ENCODE assay signal across 16 mouse cellular contexts in genomic region chr11:88286019-88286418, GRCm38 (mm10). TPM values are rescaled to one million over a fixed set of nuclear protein-coding genes. Genes with fewer than 3 reads are reported as not detected.
DNase-seq lines count a peak whose midpoint lies in the region; ATAC-seq and TF ChIP-seq lines count a peak whose summit lies in the region.
"Had no signal": no experiment of that assay in that cellular context is flagged by ENCODE, and none has a peak within 500 bp of the region (broad histone marks: within the 10 kb centered on the region; RNA-seq: fewer than 3 reads in every experiment).

No protein-coding gene starts in this region.

- TF ChIP-seq CTCF in kidney, postnatal 0 days (IDR thresholded peaks at IDR 0.05; ENCODE audit: low read depth) = no peak

- H3K9me3 ChIP-seq in kidney, postnatal 0 days (replicated peaks; ENCODE audit: low read length) = no peaks in the 10 kb centered on the region
- H3K9me3 ChIP-seq in hindbrain, embryonic 16.5 days (ENCODE audit: control insufficient read depth, low read length) = no peaks in the 10 kb centered on the region
- H3K9me3 ChIP-seq: limb, embryonic 15.5 days had no signal

- H3K4me2 ChIP-seq in kidney, postnatal 0 days (ENCODE audit: low read length) = no peak overlapping the region
- H3K4me2 ChIP-seq in hindbrain, embryonic 16.5 days (ENCODE audit: low read length) = no peak overlapping the region
- H3K4me2 ChIP-seq: limb, embryonic 15.5 days; lung, embryonic 14.5 days had no signal

- H3K4me3 ChIP-seq in kidney, postnatal 0 days (replicated peaks; ENCODE audit: low read depth, low read length) = no peak overlapping the region
- no peak overlapping the region for H3K4me3 ChIP-seq in hindbrain, embryonic 16.5 days (ENCODE audit: low read length)
- H3K4me3 ChIP-seq: limb, embryonic 15.5 days had no signal

- no peak overlapping the region for H3K9ac ChIP-seq in kidney, postnatal 0 days (ENCODE audit: low read depth, low read length)
- H3K9ac ChIP-seq in hindbrain, embryonic 16.5 days (ENCODE audit: low read depth, low read length) = no peak overlapping the region
- H3K9ac ChIP-seq: forebrain, postnatal 0 days; limb, embryonic 15.5 days; lung, embryonic 14.5 days had no signal

- 0 out of 2 replicates have a peak, but pooled peaks cover 7% of the 10 kb centered on the region for H3K4me1 ChIP-seq in kidney, postnatal 0 days (replicated peaks; ENCODE audit: insufficient read depth, low read length)
- peaks cover 7% of the 10 kb centered on the region for H3K4me1 ChIP-seq in hindbrain, embryonic 16.5 days (ENCODE audit: control insufficient read depth, insufficient read depth, low read depth, low read length)

- 18% methylated on average over 8 of the region's 8 CpGs for WGBS in kidney, postnatal 0 days
- WGBS in hindbrain, embryonic 16.5 days = 47% methylated on average over 8 of the region's 8 CpGs

- peak; percentile 57 for DNase-seq in adrenal gland, adult 2 months
- no peak for DNase-seq in adrenal gland, postnatal 4 days (ENCODE audit: low spot score in 2 of 2)
- DNase-seq in kidney, postnatal 0 days (ENCODE audit: low spot score) = peak; percentile 70
- DNase-seq in kidney, postnatal 14 days = no peak
- DNase-seq in adrenal gland, adult 8-10 months = peak; percentile 14
- DNase-seq in layer of hippocampus, postnatal 36 days = no peak
- DNase-seq: cerebellum, adult 8-10 months; forebrain, postnatal 0 days; lung, embryonic 14.5 days; thymus, postnatal 14 days had no signal

- no peak; the same call in 1 of the 2 replicates for ATAC-seq in kidney, postnatal 0 days (replicated peaks; ENCODE audit: low FRiP score, low read depth)
- ATAC-seq in hindbrain, embryonic 16.5 days = no peak
- ATAC-seq in CD4-positive, CD25-positive, alpha-beta regulatory T cell, adult 4 months = no peak
- ATAC-seq: forebrain, postnatal 0 days had no signal

- H3K27ac ChIP-seq in kidney, postnatal 0 days = peak overlapping the region; percentile 58; the same call in 1 of the 2 replicates
- peak overlapping the region; percentile 45; the same call in 1 of the 2 replicates for H3K27ac ChIP-seq in hindbrain, embryonic 16.5 days (ENCODE audit: low read depth, low read length)
- H3K27ac ChIP-seq: limb, embryonic 15.5 days had no signal

- no peaks in the 10 kb centered on the region for H3K27me3 ChIP-seq in kidney, postnatal 0 days (ENCODE audit: insufficient read depth, low read length)
- H3K27me3 ChIP-seq in hindbrain, embryonic 16.5 days (replicated peaks; ENCODE audit: control insufficient read depth, insufficient read depth, low read length) = no peaks in the 10 kb centered on the region

- no peaks in the 10 kb centered on the region for H3K36me3 ChIP-seq in kidney, postnatal 0 days (ENCODE audit: insufficient read depth, low read length)
- H3K36me3 ChIP-seq in hindbrain, embryonic 16.5 days (ENCODE audit: control insufficient read depth, insufficient read depth, low read length) = no peaks in the 10 kb centered on the region
- H3K36me3 ChIP-seq: limb, embryonic 15.5 days had no signal

RNA-seq across cellular contexts. Expression of gene Ccdc182, which starts 7.8 kb away (rescaled TPM):
- total RNA-seq in adrenal gland, adult 2 months (2021) = not detected
- not detected in 2 replicates for polyA plus RNA-seq in adrenal gland, adult 2 months (2012; rRNA removed)
- not detected for total RNA-seq in adrenal gland, postnatal 4 days (2021)
- polyA plus RNA-seq in kidney, postnatal 0 days (2015; fragmentation: Nextera tagmentation; extraction: Ambion mirVana) = 4.2 TPM in 2 replicates
- under 1 TPM in 1 of 4 experiments, not detected in 3; 0.40 TPM for total RNA-seq in adrenal gland, adult 8-10 months (2022)
- 0.13 TPM in 1 of 2 replicates, not detected in the other for polyA plus RNA-seq in hindbrain, embryonic 16.5 days (2015; fragmentation: Nextera tagmentation; extraction: Ambion mirVana)
- polyA plus RNA-seq in CD4-positive, CD25-positive, alpha-beta regulatory T cell, adult 4 months (2017; shearing (Covaris generic)) = not detected
- total RNA-seq in layer of hippocampus, postnatal 36 days (2021) = not detected
- total RNA-seq: forebrain, postnatal 0 days; gastrocnemius, adult 8-10 months; layer of hippocampus, adult 18-20 months; megakaryocyte progenitor cell, adult 5-6 weeks had no signal
- polyA plus RNA-seq: forebrain, postnatal 0 days; limb, embryonic 15.5 days; lung, embryonic 14.5 days had no signal

Comparison
In these comparisons a context has a peak if more than half of its experiments do, and no peak if none do; other contexts are left out.
1. DNase-seq: peak in adrenal gland, adult 2 months (single experiment), kidney, postnatal 0 days (single experiment) and adrenal gland, adult 8-10 months (single experiment); none in adrenal gland, postnatal 4 days (0 of 2), kidney, postnatal 14 days (single experiment) and layer of hippocampus, postnatal 36 days (0 of 2).